Mouse (Mus musculus) ovary, postnatal 14 days (tissue): ENCODE results near the gene Trim24.
"Not testable (repeated sequence)": the region's sequence is repeated elsewhere in the genome, so short reads cannot be mapped to it uniquely, and the experiment has no call there.

Experiments used
- DNase-seq: peaks from one replicate; pipeline ENCODE4 v3.0.0; 2022; ENCODE audit warnings: low spot score

Trim24 gene

DNA sequence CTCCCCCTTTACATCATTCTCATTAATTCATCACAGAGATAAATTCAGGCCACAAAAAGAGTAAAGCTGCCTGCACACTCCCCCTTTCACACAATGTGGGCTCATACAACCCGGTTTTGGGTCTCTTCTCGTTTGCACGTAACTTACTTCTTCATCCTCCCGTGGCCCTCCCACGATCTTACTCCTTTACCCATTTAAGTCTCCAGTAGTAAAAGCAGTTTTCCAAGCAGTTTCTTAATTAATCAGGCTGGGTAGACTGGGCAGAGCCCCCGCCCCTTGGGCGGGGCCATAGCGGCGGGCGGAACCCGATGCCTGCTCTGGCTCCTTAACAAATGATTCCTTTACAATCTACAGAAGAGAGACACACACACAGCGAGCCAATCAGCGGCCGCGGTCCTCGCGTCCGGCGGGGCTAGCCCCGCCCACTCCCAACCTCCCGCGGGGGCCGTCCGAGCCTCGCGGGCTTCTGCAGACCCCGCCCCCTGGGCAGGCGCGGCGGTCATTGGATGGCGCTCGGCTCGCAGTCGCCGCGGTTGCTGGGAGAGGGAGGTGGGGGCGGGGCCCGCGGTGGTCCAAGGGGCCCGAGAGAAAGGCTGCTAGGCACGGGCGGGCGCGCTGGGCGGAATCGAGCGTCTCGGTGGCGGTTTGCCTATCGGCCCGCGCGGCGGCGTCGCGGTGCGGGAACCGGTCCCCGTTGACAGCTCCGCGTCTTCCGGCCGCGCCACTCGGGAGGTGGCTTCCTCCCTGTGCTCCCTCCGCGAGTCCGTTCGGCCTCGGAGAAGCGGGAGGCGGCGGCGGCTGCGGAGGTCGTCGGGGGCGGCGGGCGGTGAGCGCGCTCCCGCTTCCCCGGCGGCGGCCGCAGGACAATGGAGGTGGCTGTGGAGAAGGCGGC lies at the start of gene Trim24:
Trim24 (plus strand) TSS at position 567 of the 892 bp plus-strand sequence.
- peak; percentile 92 for DNase-seq

DNA sequence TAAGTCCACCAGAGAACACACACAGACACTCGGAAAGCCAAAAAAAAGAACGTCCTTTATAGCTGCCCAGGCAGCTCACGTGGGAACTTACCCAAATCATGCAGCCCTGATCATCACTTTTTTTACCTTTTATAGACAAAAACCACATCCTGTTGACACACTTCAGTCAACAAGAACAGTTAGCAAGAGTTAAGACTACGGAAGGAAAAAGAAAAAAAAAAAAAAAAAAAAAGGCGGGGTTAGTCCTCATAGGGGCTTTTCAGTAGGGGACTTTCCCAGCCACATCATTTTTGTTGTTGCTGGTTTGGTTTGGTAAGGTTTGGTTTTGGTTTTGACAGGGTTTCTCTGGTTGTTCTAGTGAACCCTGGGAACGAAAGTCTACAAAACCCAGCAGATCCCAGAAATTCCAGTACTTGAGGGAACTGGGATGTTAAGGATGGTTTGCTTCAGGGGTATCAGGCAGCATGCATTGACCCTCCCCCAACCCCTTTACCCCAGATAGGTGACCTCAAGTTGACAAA lies 49.0 kb upstream of the Trim24 start:
- no peak for DNase-seq

DNA sequence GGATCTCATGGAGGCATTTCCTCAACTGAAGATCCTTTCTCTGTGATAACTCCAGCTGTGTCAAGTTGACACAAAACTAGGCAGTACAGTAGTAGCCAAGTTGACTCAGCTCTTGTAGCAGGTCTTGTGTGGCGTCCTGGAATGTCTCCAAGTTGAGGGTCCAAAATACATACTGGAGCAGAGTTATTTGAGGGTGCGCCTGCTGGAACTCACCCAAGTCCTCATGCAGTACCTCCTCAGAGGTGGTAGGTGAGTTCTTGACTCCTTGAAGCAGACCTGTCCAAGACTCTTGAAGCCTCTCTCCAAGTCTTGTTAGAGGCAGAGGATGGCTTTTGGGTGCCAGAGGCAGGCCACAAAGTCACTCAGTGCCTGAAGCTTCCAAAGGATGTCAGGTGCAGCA lies 48.2 kb upstream of the Trim24 start:
- no peak for DNase-seq

DNA sequence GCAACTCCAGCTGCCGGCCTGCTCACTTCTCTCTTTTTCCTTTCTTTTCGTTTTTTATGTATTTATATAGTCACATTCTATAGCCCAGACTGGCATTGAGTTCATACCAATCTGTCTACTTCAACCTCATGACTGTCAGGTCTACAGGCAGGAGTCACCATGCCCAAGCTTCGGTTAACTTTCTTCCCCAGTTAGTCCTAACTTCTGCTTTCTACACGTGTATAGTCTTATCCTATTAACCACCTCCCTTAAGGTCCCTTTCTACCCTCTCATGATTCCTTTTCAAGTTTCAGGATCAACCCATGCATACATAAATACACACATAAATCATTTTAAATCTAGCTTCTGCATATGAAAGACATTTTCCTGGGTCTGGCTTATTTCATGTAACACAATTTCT lies 46.9 kb upstream of the Trim24 start:
- no peak for DNase-seq

DNA sequence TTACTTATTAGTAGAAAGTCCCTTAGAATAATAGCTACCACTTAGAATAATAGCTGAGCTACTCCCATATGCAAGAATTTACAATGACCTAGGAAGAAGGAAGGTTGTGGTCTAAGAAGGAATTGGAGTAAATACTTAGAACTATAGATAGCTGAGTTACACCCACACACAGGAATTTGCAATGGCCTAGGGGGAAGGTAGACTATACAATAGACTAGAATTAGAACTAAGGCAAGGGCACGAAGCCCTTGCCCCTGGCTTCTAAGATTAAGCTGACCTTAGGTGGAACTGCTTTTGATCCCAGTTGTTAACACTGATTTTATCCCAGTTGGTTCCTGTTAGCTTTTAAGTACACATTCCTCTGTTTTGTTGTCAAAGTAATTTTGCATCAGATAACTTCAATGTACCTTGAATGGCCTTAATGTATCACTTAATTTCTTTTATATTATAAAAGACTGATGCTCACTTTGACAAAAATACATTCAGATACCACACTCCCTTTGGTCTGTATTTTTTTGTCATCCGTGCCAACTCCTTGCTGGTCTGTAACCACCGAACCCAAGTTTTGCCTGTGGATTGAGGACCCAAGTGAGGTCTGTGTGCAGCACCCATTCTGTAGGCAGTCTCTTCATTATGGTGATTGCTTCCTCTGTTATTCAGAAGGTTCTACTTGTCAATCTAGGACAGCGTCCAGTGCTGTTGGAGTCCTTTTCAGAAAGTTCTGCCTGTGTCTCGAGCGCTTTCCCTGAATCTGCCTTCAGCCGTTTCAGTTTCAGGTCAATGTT lies 45.1 kb upstream of the Trim24 start:
- DNase-seq = not testable (repeated sequence)

DNA sequence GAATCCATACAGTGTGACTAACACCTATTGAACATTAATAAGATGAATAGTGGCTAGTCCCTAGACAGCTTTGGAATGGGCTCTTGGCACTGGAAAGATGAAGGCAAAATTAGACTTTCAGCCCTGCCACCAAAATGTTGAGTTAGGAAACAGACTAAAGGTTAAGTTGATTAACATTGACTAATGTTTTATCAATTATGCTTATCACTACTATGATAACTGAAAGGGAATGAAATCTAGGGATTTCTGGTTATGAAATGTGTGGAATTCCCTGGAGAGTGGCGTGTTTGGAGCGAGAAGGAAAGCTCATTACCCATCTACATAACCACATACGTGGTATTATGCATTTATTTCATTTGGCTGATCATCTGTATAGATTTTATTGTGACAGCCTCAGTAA lies 41.7 kb upstream of the Trim24 start:
- no peak for DNase-seq

DNA sequence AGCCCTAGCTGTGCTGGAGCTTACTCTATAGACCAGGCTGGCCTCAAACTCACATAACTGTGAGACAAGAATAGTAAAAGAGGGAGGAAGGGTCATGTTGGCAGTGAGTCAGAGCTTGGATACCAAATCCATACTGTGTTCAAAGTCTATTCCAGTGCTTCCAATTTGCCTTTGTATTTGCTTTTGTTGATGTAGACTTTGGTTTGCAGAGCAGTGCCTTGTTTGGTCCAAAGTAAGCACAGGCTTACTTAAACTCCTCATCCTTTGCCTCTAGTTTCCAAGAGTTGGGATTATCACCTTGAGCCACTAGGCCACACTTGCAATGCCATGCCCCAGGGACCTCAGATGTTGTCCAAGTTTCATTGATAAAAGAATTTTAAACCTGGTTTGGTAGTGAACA lies 41.0 kb upstream of the Trim24 start:
- DNase-seq = no peak

DNA sequence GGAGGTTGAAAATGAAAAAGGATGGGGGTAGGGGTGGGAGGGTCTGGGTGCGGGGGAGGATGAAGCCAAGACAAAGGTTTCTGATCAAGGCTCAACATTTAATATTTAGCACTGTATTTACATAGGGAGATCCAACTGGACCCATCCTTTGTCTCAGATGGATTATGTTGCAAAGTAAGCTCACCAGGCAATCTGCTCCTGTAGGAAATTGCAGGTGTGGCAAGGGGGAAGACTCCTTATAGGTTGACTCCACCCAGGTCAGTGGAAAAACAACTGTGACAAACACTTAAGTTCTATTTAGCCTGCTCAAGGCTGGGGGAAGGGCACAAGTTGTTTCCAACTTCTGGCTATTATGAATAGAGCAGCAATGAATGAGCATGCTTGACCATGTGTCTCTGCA lies 36.9 kb upstream of the Trim24 start:
- DNase-seq = no peak

DNA sequence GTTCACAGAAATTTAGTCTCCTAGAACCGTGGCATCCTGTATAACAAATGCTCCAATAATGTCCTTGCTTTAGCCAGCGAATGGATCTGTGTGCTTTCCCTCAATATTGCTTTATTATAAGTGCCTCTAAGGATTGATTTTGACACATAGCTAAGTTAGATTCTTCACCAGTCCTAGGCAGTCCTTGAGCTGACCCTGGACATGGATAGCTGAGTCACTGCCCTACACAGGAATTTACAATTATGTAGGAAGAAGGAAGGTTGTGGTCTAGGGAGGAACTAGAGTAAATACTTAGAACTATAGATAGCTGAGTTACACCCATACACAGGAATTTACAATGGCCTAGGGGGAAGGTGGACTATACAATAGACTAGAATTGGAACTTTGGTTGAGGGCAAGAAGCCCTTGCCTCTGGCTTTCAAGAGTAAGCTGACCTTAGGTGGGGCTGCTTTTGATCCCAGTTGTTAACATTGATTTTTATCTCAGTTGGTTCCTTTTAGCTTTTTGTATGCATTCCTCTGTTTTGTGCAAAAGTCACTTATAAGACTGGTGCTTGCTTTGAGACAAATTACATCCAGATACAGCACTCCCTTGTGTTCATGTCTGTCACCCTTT lies 33.6 kb upstream of the Trim24 start:
- not testable (repeated sequence) for DNase-seq

DNA sequence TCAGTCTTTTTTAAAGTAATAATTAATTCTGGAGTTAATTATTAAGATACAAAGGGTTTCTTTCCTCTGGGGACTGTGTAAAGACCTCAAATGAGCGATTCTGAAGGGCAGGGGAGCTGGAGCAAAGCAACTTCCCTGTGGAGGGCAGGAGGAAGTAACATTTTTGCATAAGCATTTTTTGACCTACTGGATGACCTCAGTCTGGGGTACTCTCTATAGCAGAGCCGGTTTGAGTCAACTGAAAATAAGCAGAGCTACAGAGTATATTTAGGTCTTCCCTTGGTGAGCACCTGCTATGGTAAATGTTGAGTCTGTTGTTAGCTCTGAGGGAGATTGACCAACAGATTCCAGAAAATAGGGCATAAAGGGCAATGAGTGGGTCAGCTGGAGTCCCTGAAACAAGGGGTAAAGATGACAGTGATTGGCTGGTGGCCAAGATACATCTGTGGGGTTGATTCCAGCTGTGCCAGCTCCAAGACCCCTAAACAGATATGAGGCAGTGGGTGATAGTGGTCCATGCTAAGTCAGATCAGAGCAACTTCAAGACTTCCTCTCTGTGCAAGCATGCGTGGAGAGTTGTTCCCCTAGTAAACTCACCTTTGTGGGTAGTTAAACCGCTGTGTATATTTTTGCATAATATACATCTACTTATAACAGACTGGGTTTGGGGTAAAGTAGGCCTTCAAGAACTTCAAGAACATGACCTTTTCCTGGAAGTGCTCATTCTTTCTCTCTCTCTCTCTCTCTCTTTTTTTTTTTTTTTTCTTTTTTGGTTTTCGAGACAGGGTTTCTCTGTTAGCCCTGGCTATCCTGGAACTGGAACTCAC lies 27.6 kb upstream of the Trim24 start:
- DNase-seq = no peak

DNA sequence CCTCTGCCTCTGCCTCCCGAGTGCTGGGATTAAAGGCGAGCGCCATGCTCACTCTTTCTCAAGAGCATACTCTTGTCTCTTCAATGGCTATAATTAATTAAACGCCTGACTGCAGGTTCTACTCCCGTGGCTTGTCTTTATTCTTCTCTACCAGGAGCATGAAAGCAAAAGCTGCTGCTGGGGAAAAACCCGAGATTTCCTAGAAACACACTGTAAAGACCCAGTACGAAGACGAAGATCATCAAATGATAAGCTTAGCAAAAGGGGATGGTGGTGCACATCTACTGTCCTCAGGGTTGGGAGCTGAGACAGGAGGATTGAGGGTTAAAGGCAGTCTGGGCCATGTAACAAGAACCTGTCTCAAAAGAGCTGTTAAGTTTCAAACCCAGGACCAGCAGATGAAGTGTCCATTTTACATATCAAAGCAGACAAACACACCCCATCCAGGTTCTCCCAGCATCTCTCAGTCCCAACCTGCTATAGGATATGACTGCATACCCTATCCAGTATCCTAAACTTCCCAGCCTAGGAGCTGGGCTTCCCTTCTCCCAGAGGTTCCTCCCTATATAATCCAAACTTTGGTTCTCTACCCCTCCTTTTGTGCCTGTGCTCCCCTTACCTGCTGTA lies 26.9 kb upstream of the Trim24 start:
- DNase-seq = no peak

DNA sequence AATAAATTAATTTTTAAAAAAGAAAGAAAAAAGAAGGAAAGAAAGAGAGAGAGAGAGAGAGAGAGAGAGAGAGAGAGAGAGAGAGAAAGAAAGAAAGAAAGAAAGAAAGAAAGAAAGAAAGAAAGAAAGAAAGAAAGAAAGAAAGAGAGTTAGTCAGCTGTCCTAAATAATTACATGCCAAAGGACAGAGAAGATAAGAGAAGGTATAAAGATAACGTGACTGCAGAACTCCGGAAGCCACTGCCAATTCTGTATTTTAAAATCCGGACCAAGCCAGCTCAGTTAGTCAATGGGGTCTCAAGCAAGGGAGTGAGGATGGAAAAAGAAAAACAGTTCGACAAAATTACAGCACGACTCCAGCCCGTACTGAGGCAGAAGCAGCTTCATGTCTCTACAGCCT lies 25.7 kb upstream of the Trim24 start:
- not testable (repeated sequence) for DNase-seq

DNA sequence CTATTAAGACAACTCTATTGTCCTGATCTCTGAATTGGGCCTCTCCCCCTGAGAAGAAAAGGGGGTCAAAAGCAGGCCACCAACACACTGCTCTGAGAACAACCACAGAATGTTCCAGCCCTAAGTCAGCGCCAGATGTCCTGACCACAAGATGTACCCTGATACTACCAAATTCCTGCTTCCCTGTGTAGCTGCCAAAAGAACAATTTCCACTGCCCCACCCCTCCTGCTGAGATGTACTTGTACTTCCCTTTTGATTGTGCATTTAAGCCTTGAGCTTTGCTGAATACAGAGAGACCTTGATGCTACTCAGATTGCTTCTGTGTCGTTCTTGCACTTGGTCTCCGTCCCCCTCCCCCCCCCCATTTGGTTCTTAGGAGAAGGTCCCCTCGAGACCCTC lies 23.1 kb upstream of the Trim24 start:
- not testable (repeated sequence) for DNase-seq

DNA sequence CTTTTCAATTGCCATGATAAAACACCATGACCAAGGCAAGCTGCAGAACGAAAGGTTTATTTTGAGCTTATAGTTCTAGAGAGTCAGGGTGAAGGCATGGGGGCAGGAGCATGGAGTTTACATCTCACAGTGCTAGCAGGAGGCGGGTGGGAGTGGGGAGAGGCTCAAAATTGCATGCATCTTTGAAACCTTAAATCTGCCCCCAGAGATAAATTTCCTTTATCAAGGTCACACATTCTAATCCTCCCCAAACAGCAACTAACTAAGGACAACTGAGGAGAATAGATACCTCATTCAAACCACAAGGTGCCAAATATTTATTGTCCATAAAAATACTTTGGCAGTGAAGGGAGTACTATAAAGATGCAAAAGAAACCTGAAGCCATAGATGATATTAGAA lies 19.3 kb upstream of the Trim24 start:
- no peak for DNase-seq

DNA sequence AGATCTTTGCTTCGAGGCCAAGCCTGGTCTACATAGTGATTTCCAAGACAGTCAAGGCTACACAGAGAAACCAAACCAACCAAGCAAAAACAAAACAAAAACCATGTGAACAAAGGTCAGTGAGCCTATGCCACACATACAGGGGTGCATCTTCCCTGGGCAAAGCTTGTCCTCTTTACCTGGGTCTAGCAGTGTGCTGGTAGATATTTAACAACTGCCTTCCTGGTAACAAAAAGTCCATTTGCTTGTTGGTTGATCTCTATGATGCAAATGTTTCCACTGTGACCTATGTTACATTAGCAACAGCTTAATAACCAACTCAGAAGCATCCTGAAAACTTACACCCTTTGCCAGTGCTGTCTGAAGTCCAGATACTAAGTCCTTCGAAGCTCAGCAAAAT lies 17.3 kb upstream of the Trim24 start:
- DNase-seq = no peak

DNA sequence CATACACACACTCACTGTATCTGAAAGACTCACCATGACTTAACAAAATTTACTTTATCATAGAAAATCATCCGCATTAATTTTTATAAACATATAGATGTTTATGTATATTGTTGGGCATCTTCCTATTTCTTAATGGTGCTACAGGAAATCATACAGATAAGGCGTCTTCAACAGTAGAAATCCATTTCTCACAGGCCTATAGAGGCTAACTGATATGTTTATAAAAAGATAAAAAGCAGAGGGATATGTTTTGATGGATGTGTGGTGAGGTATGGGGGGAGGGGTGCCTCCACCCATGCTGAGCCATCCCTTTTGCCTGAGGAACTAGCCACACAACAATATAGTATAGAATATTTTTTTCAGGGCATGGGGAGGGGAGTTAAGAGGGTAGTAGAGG lies 15.2 kb upstream of the Trim24 start:
- DNase-seq = no peak

DNA sequence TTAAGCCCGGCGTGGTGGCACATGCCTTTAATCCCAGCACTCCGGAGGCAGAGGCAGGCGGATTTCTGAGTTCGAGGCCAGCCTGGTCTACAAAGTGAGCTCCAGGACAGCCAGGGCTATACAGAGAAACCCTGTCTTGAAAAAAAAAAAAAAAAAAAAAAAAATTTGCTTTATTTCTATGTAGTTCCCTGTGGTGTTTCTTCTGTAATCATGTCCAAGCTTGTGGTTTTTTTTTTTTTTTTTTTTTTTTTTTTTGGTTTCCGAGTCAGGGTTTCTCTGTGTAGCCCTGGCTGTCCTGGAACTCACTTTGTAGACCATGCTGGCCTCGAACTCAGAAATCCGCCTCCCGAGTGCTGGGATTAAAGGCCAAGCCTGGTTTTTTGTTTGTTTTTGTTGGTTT lies 14.3 kb upstream of the Trim24 start:
- DNase-seq = not testable (repeated sequence)

DNA sequence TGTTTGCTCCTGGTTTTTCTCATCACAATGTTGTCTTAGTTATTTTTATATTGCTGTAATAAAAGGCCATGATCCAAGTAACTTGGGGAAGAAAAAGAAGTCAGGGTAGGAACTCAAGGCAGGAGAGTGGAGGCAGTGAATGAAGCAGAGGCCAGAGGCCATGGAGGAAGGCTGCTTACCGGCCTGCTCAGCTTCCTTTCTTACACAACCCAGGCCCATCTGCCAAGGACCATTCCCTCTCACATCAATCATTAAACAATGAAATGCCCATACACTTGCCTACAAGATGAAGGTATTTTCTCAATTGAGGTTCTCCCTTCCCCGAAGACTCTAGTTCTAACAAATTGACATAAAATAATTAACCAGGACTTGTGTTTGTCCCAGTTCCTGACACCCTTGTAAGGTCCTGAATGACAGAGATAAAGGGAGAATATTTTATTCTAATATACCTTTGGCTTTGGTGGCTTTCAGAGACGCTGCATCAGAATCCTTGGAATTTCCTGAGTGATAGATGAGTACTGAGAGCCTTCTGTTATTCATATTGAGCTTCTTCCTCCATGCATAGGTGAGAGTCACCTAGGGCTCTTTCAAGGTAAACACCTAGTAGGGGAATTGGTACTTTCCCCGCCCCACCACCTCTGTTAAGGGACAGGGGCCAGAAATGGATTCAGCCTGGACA lies 13.3 kb upstream of the Trim24 start:
- no peak for DNase-seq

DNA sequence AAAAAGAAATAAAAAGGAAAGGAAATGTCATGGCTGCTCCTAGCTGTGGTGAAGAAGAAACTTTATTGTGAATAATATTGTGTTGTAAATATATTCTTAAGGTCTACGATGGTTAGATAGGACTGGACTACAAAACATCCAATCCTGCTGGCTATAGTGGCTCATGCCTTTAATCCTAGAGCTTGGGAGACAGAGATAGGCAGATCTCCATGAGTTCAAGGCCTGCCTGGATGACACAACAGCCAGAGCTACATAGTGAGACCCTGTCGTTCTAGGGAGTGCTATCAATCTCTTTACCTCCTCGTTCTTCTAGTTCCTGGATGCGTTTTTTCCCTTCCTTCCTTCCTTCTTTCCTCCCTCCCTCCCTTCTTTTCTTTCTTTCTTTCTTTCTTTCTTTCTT lies 12.5 kb upstream of the Trim24 start:
- DNase-seq = no peak

DNA sequence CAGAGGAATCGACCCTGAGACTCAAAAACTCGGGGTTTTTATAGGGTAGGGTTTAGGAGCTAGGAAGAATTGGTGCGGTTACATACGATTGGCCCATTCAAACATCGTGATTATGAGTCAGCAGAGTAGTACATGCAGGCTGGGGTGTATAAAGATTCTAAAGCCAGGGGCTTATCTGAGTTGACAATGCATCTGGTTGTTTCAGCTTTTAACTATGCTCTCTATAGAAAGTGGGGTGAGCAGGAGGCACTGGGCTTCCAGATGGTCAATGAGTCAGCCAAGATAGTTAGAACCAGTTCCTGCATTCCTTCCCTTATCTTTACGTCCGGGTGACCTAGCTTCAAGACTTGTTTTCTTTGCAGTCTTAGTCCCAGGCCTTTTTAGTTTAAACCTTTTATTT lies 7.7 kb upstream of the Trim24 start:
- no peak for DNase-seq
